Mouse (Mus musculus): Measurements from ENCODE around the gene Mpst. TPM values are rescaled to one million over a fixed set of nuclear protein-coding genes. Genes with fewer than 3 reads are reported as not detected.

Mpst gene
- polyA plus RNA-seq, 1 experiment from 2014 or later: 3.2 TPM

- H3K9ac ChIP-seq (replicated peaks): no peak overlapping the region
- ATAC-seq (ENCODE audit: low FRiP score): no peak
- H3K4me1 ChIP-seq: peaks cover 26% of the 10 kb centered on the region
- peaks cover 22% of the 10 kb centered on the region for H3K36me3 ChIP-seq
- H3K27ac ChIP-seq (replicated peaks): no peak overlapping the region
- 61% methylated on average over 8 of the region's 8 CpGs for WGBS
- H3K4me3 ChIP-seq (replicated peaks): no peak overlapping the region
- H3K27me3 ChIP-seq (replicated peaks): no peaks in the 10 kb centered on the region
- no peaks in the 10 kb centered on the region for H3K9me3 ChIP-seq (replicated peaks)
- no peak overlapping the region for H3K4me2 ChIP-seq
Measured at GRCm38 (mm10) chr15:78438505-78438904, 32.3 kb downstream of the Mpst start.

- H3K4me1 ChIP-seq: peaks cover 26% of the 10 kb centered on the region
- no peak for ATAC-seq (ENCODE audit: low FRiP score)
Measured at GRCm38 (mm10) chr15:78438973-78439372, 32.8 kb downstream of the Mpst start.

GRCm38 (mm10) chr15:78442231-78442630 lies 36.0 kb downstream of the Mpst start:
- Histone ChIP-seq H3K4me1 (peaks cover 8% of the 10 kb centered on the region), H3K4me2 (no peak overlapping the region), H3K9ac (replicated peaks) (no peak overlapping the region), H3K27me3 (replicated peaks) (no peaks in the 10 kb centered on the region), H3K27ac (replicated peaks) (no peak overlapping the region), H3K36me3 (0 out of 2 replicates have a peak, but pooled peaks cover 4% of the 10 kb centered on the region), H3K4me3 (replicated peaks) (no peak overlapping the region), H3K9me3 (replicated peaks) (no peaks in the 10 kb centered on the region)
- ATAC-seq (ENCODE audit: low FRiP score): no peak
- 91% methylated on average over 19 of the region's 19 CpGs for WGBS

More at GRCm38 (mm10) chr15:78438973-78439372, 32.8 kb downstream of the Mpst start:
- H3K4me2 ChIP-seq: no peak overlapping the region
- H3K9ac ChIP-seq (replicated peaks): no peak overlapping the region
- peaks cover 18% of the 10 kb centered on the region for H3K36me3 ChIP-seq
- H3K4me3 ChIP-seq (replicated peaks): no peak overlapping the region
- H3K9me3 ChIP-seq (replicated peaks): no peaks in the 10 kb centered on the region
- no peaks in the 10 kb centered on the region for H3K27me3 ChIP-seq (replicated peaks)
- WGBS: 71% methylated on average over 9 of the region's 9 CpGs
- H3K27ac ChIP-seq (replicated peaks): 0 out of 2 replicates have a peak overlapping the region, but pooled peaks have one; percentile 18

- WGBS: 54% methylated on average over 6 of the region's 6 CpGs
- H3K9ac ChIP-seq (replicated peaks): no peak overlapping the region
- no peak for ATAC-seq (ENCODE audit: low FRiP score)
Measured at GRCm38 (mm10) chr15:78443857-78444256, 37.6 kb downstream of the Mpst start.

GRCm38 (mm10) chr15:78447121-78447520 lies 40.9 kb downstream of the Mpst start:
- no peaks in the 10 kb centered on the region for H3K36me3 ChIP-seq
- no peaks in the 10 kb centered on the region for H3K27me3 ChIP-seq (replicated peaks)
- WGBS: 56% methylated on average over 7 of the region's 7 CpGs
- no peak overlapping the region for H3K4me2 ChIP-seq
- ATAC-seq (ENCODE audit: low FRiP score): no peak
- no peak overlapping the region for H3K9ac ChIP-seq (replicated peaks)
- H3K9me3 ChIP-seq (replicated peaks): no peaks in the 10 kb centered on the region
- H3K27ac ChIP-seq (replicated peaks): no peak overlapping the region
- no peak overlapping the region for H3K4me3 ChIP-seq (replicated peaks)
- H3K4me1 ChIP-seq: peaks cover 22% of the 10 kb centered on the region

More at GRCm38 (mm10) chr15:78443857-78444256, 37.6 kb downstream of the Mpst start:
- Histone ChIP-seq H3K4me2 (no peak overlapping the region), H3K27me3 (replicated peaks) (no peaks in the 10 kb centered on the region), H3K27ac (replicated peaks) (no peak overlapping the region), H3K9me3 (replicated peaks) (no peaks in the 10 kb centered on the region), H3K4me3 (replicated peaks) (no peak overlapping the region), H3K4me1 (peaks cover 10% of the 10 kb centered on the region), H3K36me3 (no peaks in the 10 kb centered on the region)

- H3K4me3 ChIP-seq (replicated peaks): peak overlapping the region; percentile 28
- H3K27me3 ChIP-seq (replicated peaks): no peaks in the 10 kb centered on the region
- ATAC-seq (ENCODE audit: low FRiP score): peak; percentile 60
- peak overlapping the region; percentile 44 for H3K9ac ChIP-seq (replicated peaks)
- peak overlapping the region; percentile 69 for H3K4me2 ChIP-seq
- 1% methylated on average over 22 of the region's 22 CpGs for WGBS
- H3K9me3 ChIP-seq (replicated peaks): no peaks in the 10 kb centered on the region
- H3K36me3 ChIP-seq: no peaks in the 10 kb centered on the region
- peak overlapping the region; percentile 81 for H3K27ac ChIP-seq (replicated peaks)
- H3K4me1 ChIP-seq: peaks cover 22% of the 10 kb centered on the region
Measured at GRCm38 (mm10) chr15:78447746-78448535, 41.7 kb downstream of the Mpst start.

GRCm38 (mm10) chr15:78449131-78449530 lies 42.9 kb downstream of the Mpst start:
- 0 out of 2 replicates have a peak overlapping the region, but pooled peaks have one; percentile 33 for H3K27ac ChIP-seq (replicated peaks)
- no peaks in the 10 kb centered on the region for H3K9me3 ChIP-seq (replicated peaks)
- H3K27me3 ChIP-seq (replicated peaks): no peaks in the 10 kb centered on the region
- no peak overlapping the region for H3K9ac ChIP-seq (replicated peaks)
- 84% methylated on average over 6 of the region's 6 CpGs for WGBS
- H3K4me2 ChIP-seq: no peak overlapping the region
- no peak for ATAC-seq (ENCODE audit: low FRiP score)
- no peaks in the 10 kb centered on the region for H3K36me3 ChIP-seq
- H3K4me3 ChIP-seq (replicated peaks): no peak overlapping the region
- peaks cover 22% of the 10 kb centered on the region for H3K4me1 ChIP-seq

- H3K27ac ChIP-seq (replicated peaks): peak overlapping the region; percentile 35
- no peaks in the 10 kb centered on the region for H3K36me3 ChIP-seq
- WGBS: 22% methylated on average over 7 of the region's 7 CpGs
- no peaks in the 10 kb centered on the region for H3K9me3 ChIP-seq (replicated peaks)
- 0 out of 2 replicates have a peak overlapping the region, but pooled peaks have one; percentile 20 for H3K9ac ChIP-seq (replicated peaks)
- H3K27me3 ChIP-seq (replicated peaks): no peaks in the 10 kb centered on the region
- peaks cover 22% of the 10 kb centered on the region for H3K4me1 ChIP-seq
- no peak for ATAC-seq (ENCODE audit: low FRiP score)
- no peak overlapping the region for H3K4me3 ChIP-seq (replicated peaks)
- H3K4me2 ChIP-seq: no peak overlapping the region
Measured at GRCm38 (mm10) chr15:78449694-78450418, 43.6 kb downstream of the Mpst start.

GRCm38 (mm10) chr15:78450419-78450768 lies 44.2 kb downstream of the Mpst start:
- Histone ChIP-seq H3K9me3 (replicated peaks) (no peaks in the 10 kb centered on the region), H3K27me3 (replicated peaks) (no peaks in the 10 kb centered on the region), H3K4me2 (no peak overlapping the region), H3K4me1 (peaks cover 22% of the 10 kb centered on the region), H3K27ac (replicated peaks) (peak overlapping the region; percentile 35), H3K9ac (replicated peaks) (no peak overlapping the region), H3K4me3 (replicated peaks) (no peak overlapping the region), H3K36me3 (no peaks in the 10 kb centered on the region)
- 81% methylated on average over 6 of the region's 6 CpGs for WGBS
- no peak for ATAC-seq (ENCODE audit: low FRiP score)

GRCm38 (mm10) chr15:78451201-78451600 lies 45.0 kb downstream of the Mpst start:
- ATAC-seq (ENCODE audit: low FRiP score): no peak
- H3K4me3 ChIP-seq (replicated peaks): no peak overlapping the region
- no peak overlapping the region for H3K4me2 ChIP-seq
- no peak overlapping the region for H3K27ac ChIP-seq (replicated peaks)
- H3K9me3 ChIP-seq (replicated peaks): no peaks in the 10 kb centered on the region
- no peaks in the 10 kb centered on the region for H3K27me3 ChIP-seq (replicated peaks)
- no peaks in the 10 kb centered on the region for H3K36me3 ChIP-seq
- 72% methylated on average over 2 of the region's 2 CpGs for WGBS
- peaks cover 22% of the 10 kb centered on the region for H3K4me1 ChIP-seq
- no peak overlapping the region for H3K9ac ChIP-seq (replicated peaks)

- Histone ChIP-seq H3K4me2 (no peak overlapping the region), H3K4me3 (replicated peaks) (no peak overlapping the region), H3K4me1 (peaks cover 20% of the 10 kb centered on the region), H3K36me3 (no peaks in the 10 kb centered on the region), H3K27ac (replicated peaks) (no peak overlapping the region), H3K9ac (replicated peaks) (no peak overlapping the region), H3K27me3 (replicated peaks) (no peaks in the 10 kb centered on the region), H3K9me3 (replicated peaks) (no peaks in the 10 kb centered on the region)
- WGBS: 89% methylated on average over 3 of the region's 3 CpGs
- ATAC-seq (ENCODE audit: low FRiP score): no peak
Measured at GRCm38 (mm10) chr15:78452929-78453328, 46.7 kb downstream of the Mpst start.

GRCm38 (mm10) chr15:78455168-78455567 lies 49.0 kb downstream of the Mpst start:
- Histone ChIP-seq H3K4me1 (peaks cover 3% of the 10 kb centered on the region; the same call in 1 of the 2 replicates), H3K4me2 (no peak overlapping the region), H3K4me3 (replicated peaks) (no peak overlapping the region), H3K36me3 (no peaks in the 10 kb centered on the region), H3K27ac (replicated peaks) (no peak overlapping the region), H3K9ac (replicated peaks) (no peak overlapping the region), H3K9me3 (replicated peaks) (no peaks in the 10 kb centered on the region), H3K27me3 (replicated peaks) (no peaks in the 10 kb centered on the region)
- WGBS: 75% methylated on average over 4 of the region's 4 CpGs
- ATAC-seq (ENCODE audit: low FRiP score): no peak

Measured in neural tube, embryonic 15.5 days (tissue).